Mouse (Mus musculus): ENCODE measurements around the gene Pdzk1ip1. TPM values are rescaled to one million over a fixed set of nuclear protein-coding genes. Genes with fewer than 3 reads are reported as not detected.

Gene Pdzk1ip1
- polyA plus RNA-seq, 1 experiment, result 15.2 TPM

- H3K36me3 ChIP-seq (ENCODE audit: control insufficient read depth, insufficient read depth, low read length), result no peaks in the 10 kb centered on the region
- 0 out of 2 replicates have a peak, but pooled peaks cover 4% of the 10 kb centered on the region for H3K4me1 ChIP-seq (replicated peaks; ENCODE audit: control insufficient read depth, insufficient read depth, low read length)
- no peaks in the 10 kb centered on the region; the same call in 1 of the 2 replicates for H3K27me3 ChIP-seq (ENCODE audit: control insufficient read depth, insufficient read depth, low read length)
- WGBS, result 93% methylated on average over 2 of the region's 2 CpGs
- TF ChIP-seq CTCF (IDR thresholded peaks at IDR 0.05; ENCODE audit: borderline replicate concordance, control insufficient read depth, extremely low read depth, insufficient read depth, low read length, poor library complexity), result no peak
- TF ChIP-seq POLR2A (IDR thresholded peaks at IDR 0.05; ENCODE audit: control insufficient read depth, extremely low read depth, insufficient read depth, low read length, poor library complexity), result no peak
- H3K4me3 ChIP-seq (ENCODE audit: control insufficient read depth, insufficient read depth, low read length), result no peak overlapping the region
- no peak for DNase-seq
- H3K27ac ChIP-seq (ENCODE audit: control insufficient read depth, insufficient read depth, low read length), result no peak overlapping the region
Measured at GRCm38 (mm10) chr4:115094056-115094455, 5.5 kb downstream of the Pdzk1ip1 start.

- Histone ChIP-seq H3K4me3 (ENCODE audit: control insufficient read depth, insufficient read depth, low read length) (no peak overlapping the region), H3K36me3 (ENCODE audit: control insufficient read depth, insufficient read depth, low read length) (no peaks in the 10 kb centered on the region), H3K27me3 (ENCODE audit: control insufficient read depth, insufficient read depth, low read length) (no peaks in the 10 kb centered on the region; the same call in 1 of the 2 replicates), H3K27ac (ENCODE audit: control insufficient read depth, insufficient read depth, low read length) (no peak overlapping the region), H3K4me1 (replicated peaks; ENCODE audit: control insufficient read depth, insufficient read depth, low read length) (0 out of 2 replicates have a peak, but pooled peaks cover 4% of the 10 kb centered on the region)
- DNase-seq, result no peak
- 4% methylated on average over 30 of the region's 31 CpGs for WGBS
- no peak for TF ChIP-seq POLR2A (IDR thresholded peaks at IDR 0.05; ENCODE audit: control insufficient read depth, extremely low read depth, insufficient read depth, low read length, poor library complexity)
- TF ChIP-seq CTCF (IDR thresholded peaks at IDR 0.05; ENCODE audit: borderline replicate concordance, control insufficient read depth, extremely low read depth, insufficient read depth, low read length, poor library complexity), result no peak
Measured at GRCm38 (mm10) chr4:115095671-115096434, 7.3 kb downstream of the Pdzk1ip1 start.

- H3K4me1 ChIP-seq (replicated peaks; ENCODE audit: control insufficient read depth, insufficient read depth, low read length), result 0 out of 2 replicates have a peak, but pooled peaks cover 4% of the 10 kb centered on the region
- no peaks in the 10 kb centered on the region for H3K36me3 ChIP-seq (ENCODE audit: control insufficient read depth, insufficient read depth, low read length)
- no peak overlapping the region for H3K27ac ChIP-seq (ENCODE audit: control insufficient read depth, insufficient read depth, low read length)
- no peak overlapping the region for H3K4me3 ChIP-seq (ENCODE audit: control insufficient read depth, insufficient read depth, low read length)
- DNase-seq, result no peak
- WGBS, result 5% methylated on average over 11 of the region's 11 CpGs
- no peaks in the 10 kb centered on the region; the same call in 1 of the 2 replicates for H3K27me3 ChIP-seq (ENCODE audit: control insufficient read depth, insufficient read depth, low read length)
- TF ChIP-seq CTCF (IDR thresholded peaks at IDR 0.05; ENCODE audit: borderline replicate concordance, control insufficient read depth, extremely low read depth, insufficient read depth, low read length, poor library complexity) (no peak), POLR2A (IDR thresholded peaks at IDR 0.05; ENCODE audit: control insufficient read depth, extremely low read depth, insufficient read depth, low read length, poor library complexity) (no peak)
Measured at GRCm38 (mm10) chr4:115096435-115097145, 8.1 kb downstream of the Pdzk1ip1 start.

- DNase-seq, result no peak
- no peak overlapping the region for H3K4me3 ChIP-seq (ENCODE audit: control insufficient read depth, insufficient read depth, low read length)
- H3K36me3 ChIP-seq (ENCODE audit: control insufficient read depth, insufficient read depth, low read length), result no peaks in the 10 kb centered on the region
- H3K27ac ChIP-seq (ENCODE audit: control insufficient read depth, insufficient read depth, low read length), result no peak overlapping the region
- TF ChIP-seq POLR2A (IDR thresholded peaks at IDR 0.05; ENCODE audit: control insufficient read depth, extremely low read depth, insufficient read depth, low read length, poor library complexity) (no peak), CTCF (IDR thresholded peaks at IDR 0.05; ENCODE audit: borderline replicate concordance, control insufficient read depth, extremely low read depth, insufficient read depth, low read length, poor library complexity) (no peak)
- H3K4me1 ChIP-seq (replicated peaks; ENCODE audit: control insufficient read depth, insufficient read depth, low read length), result 0 out of 2 replicates have a peak, but pooled peaks cover 4% of the 10 kb centered on the region
- under 1% methylated on average over 6 of the region's 6 CpGs for WGBS
- no peaks in the 10 kb centered on the region; the same call in 1 of the 2 replicates for H3K27me3 ChIP-seq (ENCODE audit: control insufficient read depth, insufficient read depth, low read length)
Measured at GRCm38 (mm10) chr4:115097146-115097496, 8.6 kb downstream of the Pdzk1ip1 start.

GRCm38 (mm10) chr4:115101682-115102081 lies 13.2 kb downstream of the Pdzk1ip1 start:
- Histone ChIP-seq H3K27ac (ENCODE audit: control insufficient read depth, insufficient read depth, low read length) (no peak overlapping the region), H3K4me3 (ENCODE audit: control insufficient read depth, insufficient read depth, low read length) (no peak overlapping the region), H3K4me1 (replicated peaks; ENCODE audit: control insufficient read depth, insufficient read depth, low read length) (no peaks in the 10 kb centered on the region), H3K36me3 (ENCODE audit: control insufficient read depth, insufficient read depth, low read length) (no peaks in the 10 kb centered on the region), H3K27me3 (ENCODE audit: control insufficient read depth, insufficient read depth, low read length) (no peaks in the 10 kb centered on the region; the same call in 1 of the 2 replicates)
- peak; percentile 34 for DNase-seq
- TF ChIP-seq POLR2A (IDR thresholded peaks at IDR 0.05; ENCODE audit: control insufficient read depth, extremely low read depth, insufficient read depth, low read length, poor library complexity), result no peak
- TF ChIP-seq CTCF (IDR thresholded peaks at IDR 0.05; ENCODE audit: borderline replicate concordance, control insufficient read depth, extremely low read depth, insufficient read depth, low read length, poor library complexity), result peak; percentile 68; the same call in 1 of the 2 replicates
- WGBS, result 69% methylated on average over 6 of the region's 6 CpGs

GRCm38 (mm10) chr4:115103510-115103909 lies 15.0 kb downstream of the Pdzk1ip1 start:
- Histone ChIP-seq H3K27ac (ENCODE audit: control insufficient read depth, insufficient read depth, low read length) (no peak overlapping the region), H3K27me3 (ENCODE audit: control insufficient read depth, insufficient read depth, low read length) (no peaks in the 10 kb centered on the region), H3K4me3 (ENCODE audit: control insufficient read depth, insufficient read depth, low read length) (no peak overlapping the region), H3K36me3 (ENCODE audit: control insufficient read depth, insufficient read depth, low read length) (no peaks in the 10 kb centered on the region), H3K4me1 (replicated peaks; ENCODE audit: control insufficient read depth, insufficient read depth, low read length) (no peaks in the 10 kb centered on the region)
- TF ChIP-seq CTCF (IDR thresholded peaks at IDR 0.05; ENCODE audit: borderline replicate concordance, control insufficient read depth, extremely low read depth, insufficient read depth, low read length, poor library complexity) (no peak), POLR2A (IDR thresholded peaks at IDR 0.05; ENCODE audit: control insufficient read depth, extremely low read depth, insufficient read depth, low read length, poor library complexity) (no peak)
- WGBS, result 31% methylated on average over 4 of the region's 4 CpGs
- DNase-seq, result no peak
